Mouse (Mus musculus) forebrain, embryonic 10.5 days (tissue): Measurements from ENCODE around the gene Gm49358. TPM values are rescaled to one million over a fixed set of nuclear protein-coding genes. Genes with fewer than 3 reads are reported as not detected.

Source experiments
- DNase-seq: peaks from one replicate; pipeline ENCODE4 v3.0.0-alpha.2; 2017; ENCODE audit warnings: low spot score; ENCODE audit errors: extremely low spot score
- H3K27ac ChIP-seq: fragments of 300-500 bp; sonication (generic); 2 replicates; pipeline ENCODE4 v1.5.1; 2016; ENCODE audit warnings: mild to moderate bottlenecking
- H3K27me3 ChIP-seq: fragments of 300-500 bp; sonication (generic); 2 replicates; pipeline ENCODE4 v1.6.1; 2016; ENCODE audit warnings: mild to moderate bottlenecking; ENCODE audit not compliant: poor library complexity, severe bottlenecking
- H3K36me3 ChIP-seq: fragments of 300-500 bp; sonication (generic); replicated peaks from 2 replicates; pipeline ENCODE4 v1.6.1; 2016; ENCODE audit warnings: mild to moderate bottlenecking, moderate library complexity
- H3K4me1 ChIP-seq: fragments of 300-500 bp; sonication (generic); 2 replicates; pipeline ENCODE4 v1.6.1; 2016
- H3K4me3 ChIP-seq: fragments of 300-500 bp; sonication (generic); 2 replicates; pipeline ENCODE4 v1.5.1; 2016; ENCODE audit warnings: mild to moderate bottlenecking, moderate library complexity
- H3K9me3 ChIP-seq: fragments of 300-500 bp; sonication (generic); 2 replicates; pipeline ENCODE4 v1.6.1; 2016; ENCODE audit warnings: mild to moderate bottlenecking, moderate library complexity
- WGBS: fragments of 180-500 bp; shearing (Covaris S2); methylation state at CpG from one replicate; pipeline ENCODE4 v1.1.7; 2016; 5-methylcytosine and 5-hydroxymethylcytosine counted together
- polyA plus RNA-seq: library from polyadenylated mRNA; unstranded; fragments of >200 nt; fragmentation: Nextera tagmentation; extraction: Ambion mirVana; gene quantifications from 2 replicates; pipeline ENCODE4 v1.2.1, GENCODE M21; 2016

Gene Gm49358
- polyA plus RNA-seq, 1 experiment from 2014 or later: not detected

DNA sequence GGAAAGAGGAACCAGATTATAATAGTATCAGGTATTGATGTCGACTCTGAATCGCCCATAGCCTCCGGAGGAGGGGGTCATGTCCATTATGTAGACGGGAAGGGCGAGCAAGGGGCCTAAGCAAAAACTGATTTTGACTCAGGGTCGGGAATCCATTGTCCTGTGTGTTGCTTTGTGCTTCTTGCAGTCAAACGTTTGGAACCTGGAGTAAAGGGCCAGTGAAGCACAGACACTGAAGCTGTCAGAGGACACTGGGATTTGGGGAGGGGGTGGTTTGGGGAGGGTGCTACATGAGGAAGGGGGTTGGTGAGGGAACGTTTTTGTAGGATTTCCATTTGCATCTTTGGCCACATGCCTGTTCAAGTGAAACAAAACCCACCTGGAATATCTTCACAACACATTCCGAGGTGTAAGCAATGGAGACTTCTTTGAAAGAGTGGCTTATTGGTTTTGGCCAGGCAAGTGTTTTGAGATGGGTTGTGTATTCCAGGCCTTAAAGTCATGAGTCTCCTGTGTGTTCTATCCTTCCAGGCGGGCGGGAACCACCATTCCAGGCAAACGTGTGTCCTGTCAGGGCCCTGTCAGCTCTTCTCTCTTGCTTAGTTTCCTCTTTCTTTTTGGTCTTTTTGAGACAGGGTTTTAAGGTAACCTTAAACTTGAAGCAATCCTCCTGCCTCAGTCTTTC, 16.2 kb downstream of the Gm49358 start:
- Histone ChIP-seq H3K4me3 (peak overlapping the region; percentile 79), H3K9me3 (no peaks in the 10 kb centered on the region), H3K4me1 (peaks cover 53% of the 10 kb centered on the region), H3K27ac (peak overlapping the region; percentile 90; the same call in 1 of the 2 replicates), H3K36me3 (no peaks in the 10 kb centered on the region), H3K27me3 (peaks cover 27% of the 10 kb centered on the region)
- no peak for DNase-seq
- 20% methylated on average over 12 of the region's 12 CpGs for WGBS

DNA sequence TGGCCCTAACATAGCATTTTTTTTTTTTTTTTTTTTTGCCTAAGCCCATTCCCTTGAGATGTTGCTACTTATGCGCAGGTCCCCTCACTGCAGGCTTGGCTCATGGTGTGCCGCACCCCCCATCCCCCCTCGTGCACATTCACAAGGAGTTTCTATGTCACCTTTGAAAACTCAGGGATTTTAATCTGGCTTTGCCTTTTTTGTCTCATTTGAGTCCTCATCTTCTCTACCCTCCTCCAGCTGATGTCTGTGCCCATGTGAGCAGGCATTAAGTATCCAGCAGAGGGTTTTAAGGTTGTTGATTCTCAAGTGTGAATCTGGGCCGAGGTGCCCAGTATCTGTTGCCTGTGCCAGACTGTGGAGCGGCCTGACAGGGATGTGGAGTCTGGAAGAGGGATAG, 17.9 kb downstream of the Gm49358 start:
- H3K36me3 ChIP-seq: no peaks in the 10 kb centered on the region
- peaks cover 52% of the 10 kb centered on the region for H3K4me1 ChIP-seq
- H3K4me3 ChIP-seq: no peak overlapping the region
- H3K27ac ChIP-seq: peak overlapping the region; percentile 70; the same call in 1 of the 2 replicates
- H3K9me3 ChIP-seq: no peaks in the 10 kb centered on the region
- 32% methylated on average over 5 of the region's 5 CpGs for WGBS
- H3K27me3 ChIP-seq: peaks cover 27% of the 10 kb centered on the region
- DNase-seq: no peak

DNA sequence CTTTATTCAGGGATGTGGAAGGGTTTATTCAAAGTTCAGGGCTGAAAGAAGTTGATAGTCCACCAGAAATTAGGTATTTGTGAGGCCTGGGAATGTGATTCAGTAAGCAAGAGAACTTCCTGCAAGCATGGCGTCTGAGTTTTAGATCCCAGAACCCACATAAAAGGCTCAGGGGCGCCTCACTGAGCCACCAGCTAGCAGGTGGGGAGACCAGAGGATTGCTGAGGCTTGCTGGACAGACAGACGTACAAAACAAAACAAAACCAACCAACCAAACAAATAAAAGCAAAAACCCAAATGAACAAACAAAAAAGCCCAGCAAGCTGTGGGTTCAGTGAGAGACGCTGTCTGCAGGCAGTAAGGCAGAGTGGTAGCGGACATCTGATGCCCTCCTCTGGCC, 18.9 kb downstream of the Gm49358 start:
- peak overlapping the region; percentile 56 for H3K27ac ChIP-seq
- 43% methylated on average over 5 of the region's 5 CpGs for WGBS
- H3K4me3 ChIP-seq: no peak overlapping the region
- H3K9me3 ChIP-seq: no peaks in the 10 kb centered on the region
- no peak for DNase-seq
- no peaks in the 10 kb centered on the region for H3K36me3 ChIP-seq
- peaks cover 46% of the 10 kb centered on the region for H3K4me1 ChIP-seq
- peaks cover 25% of the 10 kb centered on the region for H3K27me3 ChIP-seq

DNA sequence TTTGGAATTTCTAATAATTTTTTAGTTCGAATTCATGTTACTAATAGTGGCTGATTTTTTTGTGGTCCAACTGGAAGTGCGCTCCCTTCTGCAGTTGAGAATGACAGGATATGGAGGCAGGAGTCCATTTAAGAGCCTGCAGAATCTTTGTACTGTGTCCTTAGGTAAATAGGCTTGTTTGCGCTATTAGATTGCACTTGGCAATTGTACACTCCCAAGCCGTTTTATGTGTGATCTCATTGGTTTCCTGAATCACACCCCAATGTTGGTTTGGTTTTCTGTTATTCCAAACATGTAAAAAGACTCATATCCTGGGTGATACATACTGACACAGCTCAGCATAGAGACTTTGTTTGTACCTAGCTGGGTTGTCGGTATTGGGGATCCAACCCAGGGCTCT, 19.8 kb downstream of the Gm49358 start:
- H3K4me3 ChIP-seq: no peak overlapping the region
- no peaks in the 10 kb centered on the region for H3K36me3 ChIP-seq
- no peak overlapping the region for H3K27ac ChIP-seq
- peaks cover 46% of the 10 kb centered on the region for H3K4me1 ChIP-seq
- 91% methylated on average over 5 of the region's 5 CpGs for WGBS
- H3K27me3 ChIP-seq: peaks cover 21% of the 10 kb centered on the region
- no peaks in the 10 kb centered on the region for H3K9me3 ChIP-seq
- DNase-seq: no peak

DNA sequence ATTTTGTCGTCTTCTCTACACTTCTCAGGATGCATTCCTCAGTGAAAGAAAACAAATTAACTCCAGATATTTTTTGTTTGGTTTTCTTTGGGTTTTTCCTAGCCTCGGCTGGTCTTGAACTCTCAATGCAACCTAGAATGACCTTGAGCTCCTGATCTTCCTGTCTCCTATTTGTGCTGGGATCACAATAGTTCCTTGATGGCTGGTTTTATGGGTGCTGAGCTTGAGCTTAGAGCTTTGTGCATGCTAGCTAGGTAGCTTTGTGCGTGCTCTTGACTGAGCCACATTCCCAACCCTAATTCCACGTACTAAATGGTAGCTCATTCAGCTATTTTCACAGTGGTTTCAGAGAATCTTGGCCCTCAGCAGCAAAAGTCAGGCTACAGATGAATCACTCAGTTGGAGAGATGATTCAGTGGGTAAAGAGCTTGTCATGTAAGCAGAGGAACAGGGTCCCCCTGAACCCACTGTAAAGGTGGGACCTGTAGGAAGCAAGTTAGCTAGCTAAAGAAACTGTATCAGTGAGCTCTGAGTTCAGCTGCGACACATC, 20.4 kb downstream of the Gm49358 start:
- Histone ChIP-seq H3K36me3 (no peaks in the 10 kb centered on the region), H3K4me1 (peaks cover 43% of the 10 kb centered on the region), H3K9me3 (no peaks in the 10 kb centered on the region), H3K27ac (no peak overlapping the region), H3K27me3 (peaks cover 21% of the 10 kb centered on the region), H3K4me3 (no peak overlapping the region)
- WGBS: 87% methylated on average over 5 of the region's 5 CpGs
- DNase-seq: no peak

DNA sequence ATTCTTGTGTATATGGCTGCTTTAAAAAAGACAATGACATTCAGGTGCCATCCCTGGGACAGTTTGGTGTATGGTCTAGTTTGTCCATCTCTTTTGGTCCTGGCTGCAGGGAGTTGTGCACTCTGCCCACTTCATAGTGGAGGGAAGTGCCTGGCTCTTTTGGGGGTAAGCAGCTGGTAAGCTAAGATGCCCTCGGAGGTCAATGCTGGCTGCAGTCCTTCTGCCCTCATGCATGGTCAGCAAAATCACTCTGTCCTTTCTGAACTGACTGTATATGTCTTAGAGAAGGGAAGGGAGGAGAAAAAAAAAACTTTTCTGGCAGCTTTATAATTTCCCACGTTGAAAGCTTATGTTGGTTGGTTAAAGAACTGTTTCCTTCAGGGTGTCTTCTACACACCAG, 21.6 kb downstream of the Gm49358 start:
- no peak overlapping the region for H3K27ac ChIP-seq
- H3K4me1 ChIP-seq: peaks cover 31% of the 10 kb centered on the region
- no peak for DNase-seq
- no peaks in the 10 kb centered on the region for H3K9me3 ChIP-seq
- H3K36me3 ChIP-seq: no peaks in the 10 kb centered on the region
- 80% methylated on average over 2 of the region's 2 CpGs for WGBS
- peaks cover 9% of the 10 kb centered on the region for H3K27me3 ChIP-seq
- no peak overlapping the region for H3K4me3 ChIP-seq

DNA sequence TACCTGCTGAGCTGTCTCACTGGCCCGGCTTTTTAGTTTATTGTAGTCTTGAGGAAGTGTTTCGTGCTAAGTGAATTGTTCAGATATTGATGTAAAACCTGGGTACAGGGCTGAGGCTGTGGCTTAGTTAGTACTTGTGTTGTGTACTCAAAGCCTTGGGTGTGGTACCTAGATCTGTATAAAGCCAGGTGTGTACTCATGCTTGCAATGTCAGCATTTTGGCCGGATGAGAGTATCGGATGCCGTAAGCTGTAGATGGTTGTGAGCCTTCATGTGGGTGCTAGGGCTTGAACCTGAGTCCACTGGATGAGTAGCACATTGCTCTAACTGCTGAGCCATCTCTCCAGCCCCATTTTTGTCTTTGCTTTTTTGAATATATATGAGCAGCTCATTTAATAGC, 22.3 kb downstream of the Gm49358 start:
- no peak for DNase-seq
- Histone ChIP-seq H3K36me3 (no peaks in the 10 kb centered on the region), H3K4me3 (no peak overlapping the region), H3K9me3 (no peaks in the 10 kb centered on the region), H3K27me3 (peaks cover 2% of the 10 kb centered on the region; the same call in 1 of the 2 replicates), H3K27ac (no peak overlapping the region), H3K4me1 (peaks cover 31% of the 10 kb centered on the region)
- WGBS: 97% methylated on average over 5 of the region's 5 CpGs

DNA sequence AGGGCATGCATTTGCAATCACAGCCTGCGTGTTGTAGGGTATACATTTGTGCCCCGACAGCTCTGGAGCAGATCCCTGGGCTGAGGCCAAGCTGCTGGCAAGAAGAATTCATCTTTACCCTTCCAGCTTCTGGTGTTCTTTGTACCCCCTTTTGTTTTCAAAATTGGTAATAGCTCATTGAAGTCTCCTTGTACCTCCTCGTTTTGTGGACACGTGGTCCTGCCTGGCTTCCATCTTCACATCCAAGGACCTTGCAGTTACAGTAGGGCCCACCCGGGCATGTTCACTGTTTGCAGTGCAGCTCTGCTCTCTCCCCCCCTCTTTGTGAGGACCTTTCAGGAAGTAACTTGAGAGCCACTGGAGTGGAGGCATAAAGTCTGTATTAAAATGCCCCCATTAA, 24.4 kb downstream of the Gm49358 start:
- no peaks in the 10 kb centered on the region for H3K36me3 ChIP-seq
- H3K27me3 ChIP-seq: no peaks in the 10 kb centered on the region
- H3K4me3 ChIP-seq: no peak overlapping the region
- 65% methylated on average over 5 of the region's 5 CpGs for WGBS
- DNase-seq: no peak
- H3K9me3 ChIP-seq: no peaks in the 10 kb centered on the region
- H3K4me1 ChIP-seq: peaks cover 11% of the 10 kb centered on the region; the same call in 1 of the 2 replicates
- H3K27ac ChIP-seq: no peak overlapping the region

DNA sequence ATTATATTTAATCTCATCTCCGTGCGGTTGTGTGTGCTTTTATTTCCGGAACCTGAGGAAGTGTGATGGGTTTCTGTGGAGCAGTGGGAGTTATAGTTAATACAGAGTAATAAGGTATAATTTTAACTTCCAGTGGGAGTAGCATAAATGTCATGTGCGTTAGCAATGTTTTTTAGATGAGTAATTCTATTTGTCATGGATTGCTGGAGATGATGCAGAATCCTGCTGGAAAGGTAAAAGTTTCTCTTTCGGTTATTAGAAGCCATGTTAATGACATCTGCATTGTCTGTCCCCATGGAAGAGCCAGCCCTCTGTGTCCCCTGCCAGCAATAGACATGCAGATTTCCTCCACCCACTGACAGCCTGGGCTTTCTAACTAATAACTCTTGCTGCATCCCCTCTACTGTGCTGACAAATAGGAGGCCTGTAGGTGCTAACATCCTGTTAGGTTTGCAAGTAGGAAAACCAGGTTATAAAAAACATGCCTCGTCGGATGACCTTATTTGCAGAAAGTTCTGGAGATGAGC, 25.4 kb downstream of the Gm49358 start:
- H3K9me3 ChIP-seq: no peaks in the 10 kb centered on the region
- no peak for DNase-seq
- 83% methylated on average over 7 of the region's 7 CpGs for WGBS

DNA sequence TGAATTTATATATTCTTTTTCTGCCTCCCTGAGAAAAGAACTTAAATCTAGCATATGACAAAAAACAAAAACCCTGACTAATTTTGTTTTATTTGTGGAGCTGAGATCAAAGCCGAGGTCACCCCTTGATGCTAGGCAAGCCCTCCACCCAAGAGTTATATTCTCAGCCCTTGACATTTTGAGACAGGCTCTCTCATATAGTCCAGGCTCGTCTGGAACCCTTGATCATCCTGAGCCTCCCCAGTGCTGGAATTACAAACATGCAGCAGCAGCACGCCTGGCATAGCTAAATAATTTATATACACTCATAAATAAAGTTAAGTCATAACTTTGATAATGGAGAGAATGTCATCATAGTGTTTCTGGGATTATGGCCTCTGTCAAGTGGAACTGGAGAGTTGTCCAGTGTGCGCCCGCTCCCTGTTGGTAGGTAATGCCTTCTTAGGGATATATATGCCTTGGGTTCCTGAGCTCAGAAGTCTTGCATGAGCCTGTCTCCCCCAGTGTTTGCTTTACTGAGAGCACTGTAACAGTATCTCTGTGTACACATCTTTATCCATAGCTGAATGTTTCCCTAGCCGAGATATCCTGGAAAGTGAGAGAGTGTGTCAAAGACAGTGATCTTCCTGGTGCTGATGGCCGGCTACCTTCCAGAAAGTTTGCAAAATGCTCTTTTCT, 27.9 kb downstream of the Gm49358 start:
- DNase-seq: no peak
- no peak overlapping the region for H3K4me3 ChIP-seq
- H3K27ac ChIP-seq: no peak overlapping the region
- H3K27me3 ChIP-seq: no peaks in the 10 kb centered on the region
- H3K4me1 ChIP-seq: peaks cover 17% of the 10 kb centered on the region
- H3K36me3 ChIP-seq: no peaks in the 10 kb centered on the region
- WGBS: 91% methylated on average over 7 of the region's 7 CpGs
- no peaks in the 10 kb centered on the region for H3K9me3 ChIP-seq

More for the DNA sequence above, 25.4 kb downstream of the Gm49358 start:
- H3K4me3 ChIP-seq: no peak overlapping the region
- no peaks in the 10 kb centered on the region for H3K27me3 ChIP-seq
- peaks cover 17% of the 10 kb centered on the region for H3K4me1 ChIP-seq
- H3K36me3 ChIP-seq: no peaks in the 10 kb centered on the region
- no peak overlapping the region for H3K27ac ChIP-seq

DNA sequence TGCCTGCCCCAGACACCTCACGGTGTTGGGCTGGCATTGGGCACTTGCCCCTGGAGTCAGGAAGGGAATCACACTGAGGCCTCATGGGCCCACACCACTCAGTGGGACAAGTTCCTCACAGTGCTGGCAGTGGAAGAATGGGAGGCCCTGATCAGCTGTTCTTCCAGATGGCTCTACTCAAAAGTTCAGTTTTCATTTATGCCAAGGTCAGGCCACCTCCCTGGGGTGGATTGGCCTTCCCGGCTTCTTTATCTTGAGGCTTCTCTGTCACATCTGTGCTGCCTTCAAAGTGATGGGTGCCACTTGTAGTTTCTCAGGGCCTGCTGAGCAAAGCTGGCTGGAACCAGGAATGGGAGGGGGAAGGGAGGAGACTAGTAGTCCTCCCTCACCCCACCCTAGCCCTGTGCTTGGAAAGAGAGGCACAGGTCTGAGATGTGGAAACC, 29.8 kb downstream of the Gm49358 start:
- no peaks in the 10 kb centered on the region for H3K36me3 ChIP-seq
- no peak overlapping the region for H3K4me3 ChIP-seq
- H3K4me1 ChIP-seq: peaks cover 8% of the 10 kb centered on the region
- H3K9me3 ChIP-seq: no peaks in the 10 kb centered on the region
- WGBS: 78% methylated on average over 2 of the region's 2 CpGs
- no peak for DNase-seq
- no peaks in the 10 kb centered on the region for H3K27me3 ChIP-seq
- H3K27ac ChIP-seq: no peak overlapping the region

DNA sequence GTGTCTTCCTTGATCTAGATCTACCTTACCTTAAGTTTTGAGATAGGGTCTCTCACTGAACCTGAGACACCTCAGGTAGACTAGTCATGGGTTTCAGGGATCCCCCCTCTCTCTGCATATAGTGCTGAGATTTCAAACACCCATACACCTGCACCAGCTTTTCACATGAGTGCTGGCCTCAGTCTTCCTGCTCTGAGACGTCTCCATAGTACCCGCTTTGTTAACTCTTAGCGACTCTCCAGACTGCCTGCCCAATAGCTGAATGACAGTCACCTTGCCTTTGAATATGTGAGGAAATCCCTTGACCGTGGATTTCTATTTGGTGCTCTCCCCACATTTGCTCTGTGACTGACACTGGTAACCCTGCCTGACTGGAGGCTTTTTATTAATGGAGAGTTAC, 30.4 kb downstream of the Gm49358 start:
- Histone ChIP-seq H3K36me3 (no peaks in the 10 kb centered on the region), H3K4me3 (no peak overlapping the region), H3K9me3 (no peaks in the 10 kb centered on the region), H3K27me3 (no peaks in the 10 kb centered on the region), H3K4me1 (peaks cover 6% of the 10 kb centered on the region; the same call in 1 of the 2 replicates), H3K27ac (no peak overlapping the region)
- no peak for DNase-seq
- 95% methylated on average over 4 of the region's 4 CpGs for WGBS
